Mouse (Mus musculus): ENCODE measurements around the gene Siah1b.
A peak's percentile ranks its signal among the peaks of the same experiment; 100 is the strongest.

Gene Siah1b

DNA sequence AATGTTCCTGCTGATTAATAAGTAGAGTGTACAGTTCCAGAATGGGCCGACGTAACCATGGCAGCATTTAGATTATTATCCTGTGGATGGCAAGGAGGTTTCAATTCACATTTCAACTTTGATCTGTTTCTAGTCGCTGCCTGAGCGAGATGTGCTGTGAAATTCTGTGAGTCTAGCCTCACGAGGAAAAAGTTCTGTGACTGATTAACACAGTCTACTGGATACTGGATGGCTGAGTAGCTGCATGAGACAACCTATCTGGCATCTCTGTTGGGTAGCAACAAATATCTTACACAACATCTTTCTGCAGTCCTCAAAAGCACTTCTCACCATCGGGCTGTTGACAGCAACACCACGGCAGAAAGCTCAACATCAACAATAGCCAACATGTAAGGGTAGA lies 43.8 kb downstream of the Siah1b start:
- no peak for DNase-seq (ENCODE audit: low spot score in 2 of 2)

DNA sequence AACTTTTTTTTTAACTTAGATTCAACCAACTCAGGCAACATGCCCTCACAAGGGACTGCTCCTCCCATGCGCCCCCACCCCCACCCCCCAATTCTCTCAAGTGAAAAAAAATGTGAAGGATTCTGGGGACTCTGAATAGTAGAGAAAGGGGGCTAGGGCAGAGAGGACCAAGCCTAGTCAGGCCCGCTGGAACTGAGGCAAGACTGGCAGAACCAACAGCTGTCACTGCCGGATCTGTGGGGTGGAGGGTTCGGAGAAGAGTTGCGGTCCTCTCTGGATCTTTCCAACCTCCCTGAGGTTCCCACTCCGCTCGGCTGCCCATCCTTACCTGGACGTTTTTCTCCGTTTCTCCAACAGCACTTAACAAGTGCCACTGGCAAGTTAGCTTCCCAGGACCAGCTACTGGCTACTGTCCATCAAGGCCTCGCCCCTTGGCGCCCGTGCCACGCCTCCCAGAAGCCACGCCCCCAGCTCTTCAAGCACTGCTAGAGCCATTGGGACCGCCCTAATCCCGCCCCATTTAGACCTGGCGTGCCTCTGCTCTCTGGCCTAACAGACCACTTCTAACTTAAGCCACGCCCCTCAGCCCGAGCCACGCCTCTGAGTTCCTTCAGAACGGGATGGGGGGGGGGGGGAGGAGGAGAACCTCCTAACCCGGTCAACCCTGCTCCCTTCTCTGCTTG lies 48.5 kb downstream of the Siah1b start, which contains the start of gene Car5b:
Gene Car5b, minus strand, starts transcription at position 391 of the 683 bp plus-strand sequence.
- peak; percentile 81 to 83 for DNase-seq (ENCODE audit: low spot score in 2 of 2)

Data from spleen, postnatal 36 days (tissue).